Mouse (Mus musculus): ENCODE results near the gene Zfp444.

GRCm38 (mm10) chr7:6146194-6146981, 25.6 kb upstream of the Zfp444 start:
- no peak for TF ChIP-seq E2F4 (IDR thresholded peaks at IDR 0.05; ENCODE audit: insufficient read depth)
- no peak for TF ChIP-seq MYOG (IDR thresholded peaks at IDR 0.05; ENCODE audit: control insufficient read depth in 1 of 3, insufficient read depth in 1 of 3, insufficient read length in 2 of 3, low read depth in 2 of 3)
- no peak for TF ChIP-seq POLR2A (IDR thresholded peaks at IDR 0.05; ENCODE audit: insufficient read length, low read depth)
- no peak for TF ChIP-seq USF1 (IDR thresholded peaks at IDR 0.05; ENCODE audit: low read depth)
- no peak for TF ChIP-seq POLR2AphosphoS2 (IDR thresholded peaks at IDR 0.05; ENCODE audit: insufficient read length, low read depth)
